Mouse (Mus musculus) lung, embryonic 14.5 days (tissue): ENCODE results near the gene Polr2i. TPM values are rescaled to one million over a fixed set of nuclear protein-coding genes. Genes with fewer than 3 reads are reported as not detected.
"Not testable (repeated sequence)": the region's sequence is repeated elsewhere in the genome, so short reads cannot be mapped to it uniquely, and the experiment has no call there.

Experiments used
- ATAC-seq: fragments of 200-750 bp; cut with Nextera tagmentation; 2 replicates; pipeline ENCODE4 v1.8.0; 2017; ENCODE audit warnings: mild to moderate bottlenecking, moderate TSS enrichment, moderate library complexity; ENCODE audit not compliant: insufficient read depth
- DNase-seq: peaks from one replicate; pipeline ENCODE4 v3.0.0-alpha.2; 2015
- H3K27ac ChIP-seq: fragments of 300-500 bp; sonication (generic); 2 replicates; pipeline ENCODE4 v1.5.1; 2014; ENCODE audit warnings: low read depth, mild to moderate bottlenecking, moderate library complexity
- H3K27me3 ChIP-seq: fragments of 300-500 bp; sonication (generic); 2 replicates; pipeline ENCODE4 v1.6.1; 2014; ENCODE audit warnings: low read length, control low read depth; ENCODE audit not compliant: insufficient read depth
- H3K36me3 ChIP-seq: fragments of 300-500 bp; sonication (generic); 2 replicates; pipeline ENCODE4 v1.6.1; 2014; ENCODE audit warnings: control low read depth; ENCODE audit not compliant: insufficient read depth
- H3K4me1 ChIP-seq: fragments of 300-500 bp; sonication (generic); 2 replicates; pipeline ENCODE4 v1.6.1; 2014; ENCODE audit warnings: antibody characterized with exemption, control low read depth; ENCODE audit not compliant: insufficient read depth
- H3K4me2 ChIP-seq: fragments of 300-500 bp; sonication (generic); 2 replicates; pipeline ENCODE4 v1.6.1; 2014; ENCODE audit warnings: mild to moderate bottlenecking
- H3K4me3 ChIP-seq: fragments of 300-500 bp; sonication (generic); 2 replicates; pipeline ENCODE4 v1.5.1; 2014; ENCODE audit warnings: low read depth, low read length
- H3K9ac ChIP-seq: fragments of 300-500 bp; sonication (generic); 2 replicates; pipeline ENCODE4 v1.6.1; 2014
- H3K9me3 ChIP-seq: fragments of 300-500 bp; sonication (generic); 2 replicates; pipeline ENCODE4 v1.6.1; 2016; ENCODE audit warnings: low read depth, low read length, control low read depth
- CTCF ChIP-seq: IDR thresholded peaks from 2 replicates; pipeline ENCODE4 v1.5.1; 2016; ENCODE audit warnings: antibody characterized with exemption, low read depth
- WGBS: fragments of 180-500 bp; shearing (Covaris S2); extraction: QIAGEN DNeasy Blood & Tissue Kit; methylation state at CpG from one replicate; pipeline ENCODE4 v1.1.7; 2014; 5-methylcytosine and 5-hydroxymethylcytosine counted together
- polyA plus RNA-seq: library from polyadenylated mRNA; unstranded; fragments of >200 nt; fragmentation: Nextera tagmentation; extraction: Ambion mirVana; gene quantifications from 2 replicates; pipeline ENCODE4 v1.2.1, GENCODE M21; 2014

Gene Polr2i
- polyA plus RNA-seq, 1 experiment from 2014 or later: 192 TPM

- Histone ChIP-seq H3K4me1 (peaks cover 4% of the 10 kb centered on the region; the same call in 1 of the 2 replicates), H3K9ac (peak overlapping the region; percentile 26; the same call in 1 of the 2 replicates), H3K36me3 (peaks cover 20% of the 10 kb centered on the region; the same call in 1 of the 2 replicates), H3K27ac (no peak overlapping the region), H3K4me3 (peak overlapping the region; percentile 73), H3K27me3 (no peaks in the 10 kb centered on the region), H3K9me3 (no peaks in the 10 kb centered on the region), H3K4me2 (peak overlapping the region; percentile 85)
- 85% methylated on average over 20 of the region's 20 CpGs for WGBS
- no peak for TF ChIP-seq CTCF
- DNase-seq (no peak), ATAC-seq (no peak)
These were observed 1.6 kb downstream of the Polr2i start for GRCm38 (mm10) chr7:30233387-30233786.

GRCm38 (mm10) chr7:30234276-30234858, 2.6 kb downstream of the Polr2i start:
- H3K27me3 ChIP-seq: no peaks in the 10 kb centered on the region
- H3K4me3 ChIP-seq: no peak overlapping the region
- H3K4me2 ChIP-seq: no peak overlapping the region
- H3K27ac ChIP-seq: no peak overlapping the region
- peaks cover 18% of the 10 kb centered on the region; the same call in 1 of the 2 replicates for H3K36me3 ChIP-seq
- no peak for TF ChIP-seq CTCF
- H3K4me1 ChIP-seq: peaks cover 4% of the 10 kb centered on the region; the same call in 1 of the 2 replicates
- no peaks in the 10 kb centered on the region for H3K9me3 ChIP-seq
- ATAC-seq (no peak), DNase-seq (no peak)
- WGBS: 90% methylated on average over 15 of the region's 15 CpGs
- no peak overlapping the region for H3K9ac ChIP-seq

- ATAC-seq: no peak
- Histone ChIP-seq H3K36me3 (peaks cover 22% of the 10 kb centered on the region; the same call in 1 of the 2 replicates), H3K27ac (no peak overlapping the region), H3K4me2 (no peak overlapping the region), H3K4me1 (peaks cover 4% of the 10 kb centered on the region; the same call in 1 of the 2 replicates), H3K27me3 (no peaks in the 10 kb centered on the region), H3K9ac (no peak overlapping the region), H3K9me3 (no peaks in the 10 kb centered on the region), H3K4me3 (no peak overlapping the region)
- WGBS: 88% methylated on average over 8 of the region's 8 CpGs
- DNase-seq: no peak
- TF ChIP-seq CTCF: no peak
These were observed 3.3 kb downstream of the Polr2i start for GRCm38 (mm10) chr7:30235091-30235490.

- H3K4me1 ChIP-seq: peaks cover 4% of the 10 kb centered on the region; the same call in 1 of the 2 replicates
- WGBS: 83% methylated on average over 4 of the region's 4 CpGs
- no peak within 1 kb of the TSS for H3K27ac ChIP-seq
- no peak within 1 kb of the TSS for H3K4me3 ChIP-seq
- ATAC-seq: no peak
- no peaks in the 10 kb centered on the region for H3K27me3 ChIP-seq
- DNase-seq: no peak
- no peak within 1 kb of the TSS for H3K4me2 ChIP-seq
- no peak for TF ChIP-seq CTCF
- no peaks in the 10 kb centered on the region for H3K9me3 ChIP-seq
- H3K36me3 ChIP-seq: peaks cover 27% of the 10 kb centered on the region; the same call in 1 of the 2 replicates
- no peak within 1 kb of the TSS for H3K9ac ChIP-seq
These were observed 3.9 kb downstream of the Polr2i start, which contains the start of gene Ovol3 for GRCm38 (mm10) chr7:30235625-30236024. Ovol3 (minus strand) TSS chr7:30235725.

GRCm38 (mm10) chr7:30237374-30237773, 5.6 kb downstream of the Polr2i start:
- not testable (repeated sequence) for H3K4me1 ChIP-seq, DNase-seq, H3K9ac ChIP-seq, H3K27me3 ChIP-seq, H3K4me3 ChIP-seq, H3K4me2 ChIP-seq, H3K9me3 ChIP-seq, ATAC-seq, H3K27ac ChIP-seq
- WGBS: 84% methylated on average over 3 of the region's 3 CpGs
- H3K36me3 ChIP-seq: peaks cover 41% of the 10 kb centered on the region

GRCm38 (mm10) chr7:30251956-30252954, 20.5 kb downstream of the Polr2i start:
- Histone ChIP-seq H3K4me3 (no peak overlapping the region), H3K9me3 (no peaks in the 10 kb centered on the region), H3K27ac (no peak overlapping the region), H3K9ac (no peak overlapping the region), H3K36me3 (peaks cover 38% of the 10 kb centered on the region; the same call in 1 of the 2 replicates), H3K4me1 (no peaks in the 10 kb centered on the region), H3K27me3 (no peaks in the 10 kb centered on the region), H3K4me2 (no peak overlapping the region)
- WGBS: 72% methylated on average over 12 of the region's 12 CpGs
- TF ChIP-seq CTCF: no peak
- no peak for DNase-seq
- no peak for ATAC-seq

- ATAC-seq: no peak
- WGBS: 65% methylated on average over 2 of the region's 2 CpGs
- H3K27me3 ChIP-seq: no peaks in the 10 kb centered on the region
These were observed 33.3 kb downstream of the Polr2i start for GRCm38 (mm10) chr7:30265041-30265440.

More at GRCm38 (mm10) chr7:30265041-30265440, 33.3 kb downstream of the Polr2i start:
- DNase-seq: no peak
- H3K36me3 ChIP-seq: peaks cover 63% of the 10 kb centered on the region
- H3K9me3 ChIP-seq: no peaks in the 10 kb centered on the region
- H3K4me2 ChIP-seq: no peak overlapping the region
- no peak for TF ChIP-seq CTCF
- no peaks in the 10 kb centered on the region for H3K4me1 ChIP-seq
- H3K9ac ChIP-seq: no peak overlapping the region
- H3K27ac ChIP-seq: no peak overlapping the region
- H3K4me3 ChIP-seq: no peak overlapping the region
